Mouse (Mus musculus) neural tube, embryonic 10.5 days (tissue): ENCODE data around the gene Dio3.
A peak's percentile ranks its signal among the peaks of the same experiment; 100 is the strongest.

Source experiments
- DNase-seq: peaks from one replicate; pipeline ENCODE4 v3.0.0-alpha.2; 2017; ENCODE audit warnings: low spot score; ENCODE audit errors: extremely low spot score

Gene Dio3

DNA sequence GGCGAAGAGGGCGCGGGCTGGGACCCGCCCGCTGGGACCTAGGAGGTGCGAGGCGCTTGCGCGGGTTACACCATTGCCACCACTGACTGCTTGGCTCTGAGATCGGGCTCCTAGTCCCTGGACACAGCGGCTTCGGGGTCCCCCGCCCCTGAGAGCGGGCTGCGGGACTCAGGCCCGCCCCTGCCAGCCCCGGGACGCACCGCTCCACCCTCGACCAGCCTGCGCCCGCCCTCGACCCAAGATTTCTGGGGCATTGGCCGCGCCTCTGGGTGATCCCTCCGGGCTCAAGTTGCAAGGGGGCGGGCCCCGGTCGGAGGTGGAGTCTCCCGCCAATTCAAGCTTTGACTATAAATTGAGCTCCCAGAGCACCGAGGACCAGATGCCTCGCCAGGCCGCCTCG, at the start of gene Dio3:
TSS of gene Dio3 (plus strand) at position 216 of the 400 bp plus-strand sequence.
- peak; percentile 70 for DNase-seq

DNA sequence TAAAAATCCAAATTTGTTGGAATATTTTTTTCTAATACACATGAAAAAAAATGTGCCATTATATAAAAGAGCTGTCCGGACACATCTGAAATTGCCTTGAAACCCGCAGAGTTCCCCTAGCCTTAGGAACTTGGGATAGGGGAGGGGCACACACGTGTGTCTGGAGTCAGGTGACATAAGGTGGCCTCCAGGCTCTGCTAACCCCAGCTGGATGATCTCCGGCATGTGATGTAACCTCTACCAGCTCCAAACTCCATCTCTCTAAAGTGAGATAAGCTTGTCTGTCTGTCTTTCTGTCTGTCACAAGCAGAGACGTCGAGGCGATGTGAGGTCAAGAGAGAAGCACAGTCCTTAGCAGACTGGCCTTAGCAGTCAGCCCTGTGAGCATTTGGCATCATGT, 48.6 kb upstream of the Dio3 start:
- no peak for DNase-seq

DNA sequence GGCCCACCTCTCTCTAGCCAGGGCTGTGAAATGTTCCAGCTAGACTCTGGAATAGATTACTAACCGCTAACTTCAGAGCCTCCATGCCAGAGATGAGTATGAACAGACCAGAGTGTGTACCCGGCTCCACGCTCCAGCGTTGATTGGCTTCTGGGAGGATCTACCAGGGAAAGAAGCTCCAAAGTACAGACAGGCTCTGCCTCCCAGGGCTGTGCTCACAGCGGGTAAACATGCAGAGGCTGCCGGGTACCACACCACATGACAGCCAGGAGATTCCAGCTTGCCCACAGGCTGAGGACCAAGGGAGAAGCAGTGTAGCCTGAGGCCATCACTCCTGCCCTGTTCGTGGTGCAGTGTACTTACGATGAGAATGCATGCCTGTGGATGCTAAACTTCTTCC, 48.1 kb upstream of the Dio3 start:
- DNase-seq, result no peak

DNA sequence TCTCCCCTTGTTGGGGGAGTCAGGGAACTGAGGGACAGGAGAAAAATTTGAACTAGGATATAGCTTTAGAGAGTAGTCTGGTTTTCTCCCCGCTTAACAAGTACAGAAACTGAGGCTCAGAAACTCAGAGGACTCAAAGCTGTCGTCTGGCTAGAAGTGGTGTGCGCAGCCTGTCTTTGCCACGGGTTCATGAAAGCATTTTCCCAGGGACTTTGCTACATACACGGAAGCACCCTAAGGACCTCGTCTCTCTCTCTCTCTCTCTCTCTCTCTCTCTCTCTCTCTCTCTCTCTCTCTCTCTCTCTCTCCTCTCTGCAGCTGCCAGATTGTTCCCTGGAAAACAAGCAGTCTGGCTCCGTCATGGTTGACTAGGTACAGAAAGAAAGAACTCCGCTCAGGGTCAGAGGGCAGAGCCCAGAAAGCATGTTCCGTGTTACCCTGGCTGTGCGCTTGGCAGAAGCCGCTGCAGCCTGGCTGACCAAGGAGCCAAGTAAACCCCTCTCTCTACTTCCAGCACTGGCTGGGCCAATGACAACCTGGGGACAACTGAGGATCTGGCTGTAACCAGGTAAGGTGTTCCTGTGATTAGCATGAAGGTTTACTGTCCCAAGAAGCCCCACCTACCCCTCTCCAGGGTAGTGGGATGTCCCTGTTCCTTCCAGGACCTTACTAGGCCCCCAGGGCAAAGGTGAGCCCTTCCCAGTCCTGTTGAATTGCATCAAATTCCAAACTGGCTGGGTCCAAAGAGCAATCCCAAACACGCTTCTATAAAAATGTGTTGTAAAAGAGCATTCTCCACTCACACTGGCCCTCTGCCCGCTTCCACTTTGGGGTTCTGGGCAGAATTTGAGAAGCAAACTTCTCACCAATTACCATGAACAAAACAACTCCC, 46.9 kb upstream of the Dio3 start:
- DNase-seq, result no peak

DNA sequence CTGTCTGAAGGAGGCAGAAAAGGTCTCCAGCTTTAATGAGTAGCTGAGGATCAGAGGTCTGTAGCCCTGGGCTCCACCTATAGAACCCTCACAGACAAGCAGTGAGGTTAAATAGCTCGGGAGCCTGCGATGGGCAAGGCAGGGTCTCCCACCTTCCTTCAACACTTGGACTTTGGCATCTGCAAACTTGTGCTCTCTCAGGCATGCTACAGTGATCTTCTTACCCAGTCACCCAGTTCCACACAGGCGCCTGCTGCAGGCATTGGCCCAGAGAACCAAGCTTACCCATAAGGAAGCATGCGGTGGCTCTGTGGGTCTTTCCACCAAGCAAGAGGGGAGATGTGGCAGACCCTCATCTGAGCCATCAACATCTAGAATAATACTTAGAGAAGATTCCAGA, 43.0 kb upstream of the Dio3 start:
- no peak for DNase-seq

DNA sequence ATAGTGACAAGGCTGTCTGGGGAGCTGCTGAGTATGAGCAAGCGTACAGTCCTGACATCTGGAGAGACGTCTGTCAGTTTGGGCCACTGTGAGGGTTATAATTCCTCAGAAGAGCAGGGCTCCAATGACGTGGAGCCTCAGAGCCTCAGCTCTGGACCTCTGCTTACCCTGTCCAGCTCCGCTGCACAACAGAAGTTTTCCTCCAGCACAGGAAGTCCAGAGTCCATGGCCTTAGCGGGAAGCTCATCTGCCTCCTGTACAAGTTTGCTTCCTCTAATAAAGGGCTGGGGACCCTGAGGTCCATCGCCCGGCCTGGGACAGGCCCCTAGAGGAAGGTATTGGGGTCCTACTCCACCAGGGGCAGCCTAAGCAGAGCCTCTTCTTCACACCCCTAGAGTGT, 41.8 kb upstream of the Dio3 start:
- DNase-seq, result no peak

DNA sequence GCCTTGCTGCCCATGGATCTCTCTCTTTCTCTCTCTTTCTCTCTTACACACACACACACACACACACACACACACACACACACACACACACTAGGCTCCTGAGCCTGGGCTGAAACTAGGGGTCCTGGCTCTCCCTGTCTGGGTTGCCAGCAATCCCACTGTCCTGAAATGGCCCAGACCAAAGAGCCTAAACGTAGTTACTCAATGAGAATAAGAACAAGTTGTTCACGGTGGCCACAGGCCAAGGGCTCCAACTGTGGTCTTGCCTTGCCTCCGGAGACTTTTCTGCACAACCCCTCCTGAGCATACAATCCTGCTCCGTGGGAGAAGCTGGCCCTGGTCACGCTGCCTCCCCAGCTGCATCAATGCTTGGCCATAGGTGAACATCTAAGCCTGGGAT, 39.5 kb upstream of the Dio3 start:
- no peak for DNase-seq

DNA sequence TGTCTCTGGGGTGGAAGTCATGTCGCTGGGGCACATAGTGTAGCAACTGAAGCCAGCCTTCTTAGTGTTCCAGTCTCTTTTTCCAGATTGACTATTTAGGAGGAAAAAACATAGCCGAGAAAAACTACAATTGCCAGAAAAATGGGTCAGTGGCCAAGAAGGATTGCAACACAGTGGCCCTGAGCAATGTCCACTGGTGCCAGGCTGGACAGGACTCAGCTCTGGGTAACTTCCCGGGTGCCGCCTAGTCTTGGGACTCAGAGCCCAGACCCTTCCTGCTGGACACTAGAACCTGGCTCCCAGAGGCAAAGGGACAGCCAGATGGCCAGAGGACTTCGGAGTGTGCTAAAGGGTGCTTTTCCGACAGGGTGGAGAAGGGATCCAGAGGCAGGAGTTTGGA, 34.3 kb upstream of the Dio3 start:
- DNase-seq, result no peak

DNA sequence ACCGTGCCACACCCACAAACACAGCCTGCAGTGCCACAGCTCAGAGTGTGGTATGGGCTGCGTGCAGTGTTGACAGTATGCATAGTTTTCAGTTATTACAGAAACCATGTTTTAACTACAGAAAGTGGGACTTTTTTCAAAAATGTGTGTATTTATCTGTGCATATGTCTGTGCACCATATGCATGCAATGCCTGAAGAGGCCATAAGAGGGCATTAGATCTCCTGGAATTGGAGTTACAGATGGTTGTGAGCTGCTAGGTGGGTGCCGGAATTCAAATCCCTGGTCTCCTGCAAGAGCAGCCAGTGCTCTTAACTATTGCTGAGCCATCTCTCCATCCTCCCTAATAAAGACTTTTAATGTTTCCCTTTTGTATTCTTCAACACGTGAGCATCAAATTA, 33.4 kb upstream of the Dio3 start:
- DNase-seq, result no peak

DNA sequence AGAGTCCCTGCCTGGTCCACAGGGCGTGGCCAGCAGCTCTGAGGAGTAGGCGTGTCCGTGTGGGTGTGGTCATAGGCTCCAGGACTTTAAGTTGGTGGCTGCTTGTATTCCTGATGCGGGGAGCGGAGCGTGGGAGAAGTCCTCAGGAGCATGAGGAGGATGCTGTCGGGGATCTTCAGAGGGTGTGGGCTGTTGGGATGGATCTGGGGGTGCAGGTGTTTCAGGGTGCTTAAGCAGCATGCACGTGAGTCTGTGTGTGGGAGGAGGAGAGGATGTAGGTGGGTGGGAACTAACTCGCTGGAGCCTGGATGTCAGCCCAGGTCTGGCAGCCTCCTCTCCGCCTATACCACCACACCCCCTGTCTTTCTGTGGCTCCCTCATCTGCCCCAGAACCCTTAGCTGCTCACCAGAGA, 26.7 kb upstream of the Dio3 start:
- no peak for DNase-seq

DNA sequence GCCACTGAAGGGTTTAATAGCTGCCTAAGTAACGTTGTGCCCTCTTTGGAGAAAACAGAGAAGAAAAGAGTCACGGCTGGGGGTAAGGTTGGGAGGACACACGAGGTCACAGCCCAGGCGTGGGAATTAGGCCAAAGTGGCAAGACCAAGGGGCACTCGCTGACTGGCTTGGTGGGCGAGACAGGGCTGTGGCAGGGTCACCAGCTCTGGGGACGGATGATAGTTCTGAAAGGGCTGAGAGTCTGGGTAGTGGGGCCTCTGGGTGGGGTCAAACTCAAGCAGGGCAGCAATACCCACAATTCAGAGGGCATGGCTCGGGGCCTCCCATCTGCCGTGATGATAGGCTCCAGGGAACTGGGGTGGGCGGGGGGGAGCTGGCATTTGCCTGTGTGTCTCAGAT, 23.1 kb upstream of the Dio3 start:
- no peak for DNase-seq

DNA sequence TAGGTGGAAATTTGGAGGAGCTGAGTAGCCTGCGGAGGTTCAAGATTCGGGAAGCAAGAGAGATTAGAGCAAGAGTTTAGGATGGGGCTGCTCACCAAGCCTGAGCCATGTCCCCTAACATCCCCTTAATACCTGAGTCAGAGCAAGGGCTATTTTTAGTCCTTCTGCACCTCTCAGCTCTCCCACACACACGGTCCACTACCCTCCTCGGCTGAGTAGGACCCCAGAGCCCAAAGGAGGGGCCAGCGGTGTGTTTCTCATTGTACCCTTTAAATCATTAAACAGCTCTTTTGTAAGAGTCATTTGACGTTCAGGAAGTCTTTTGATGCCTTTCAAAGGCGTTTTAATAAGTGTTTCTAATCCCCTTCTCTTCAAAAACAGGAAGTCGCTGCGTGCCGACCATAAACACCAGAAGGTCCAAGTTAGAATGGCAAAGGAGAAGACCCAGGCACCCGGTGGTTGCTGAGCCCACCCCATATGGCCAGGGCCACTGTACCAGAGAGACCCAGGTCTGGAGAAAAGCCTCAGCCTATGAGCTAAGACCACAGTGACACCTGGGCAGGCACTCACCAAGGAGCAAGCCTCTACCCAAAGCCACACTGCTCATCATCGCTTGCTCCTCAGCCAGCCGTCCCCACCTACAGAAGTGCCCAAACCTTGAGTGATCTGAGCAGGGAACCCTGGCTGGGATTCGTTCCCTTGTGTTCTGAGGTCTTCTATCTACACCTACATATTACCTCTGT, 22.2 kb upstream of the Dio3 start:
- DNase-seq, result no peak

DNA sequence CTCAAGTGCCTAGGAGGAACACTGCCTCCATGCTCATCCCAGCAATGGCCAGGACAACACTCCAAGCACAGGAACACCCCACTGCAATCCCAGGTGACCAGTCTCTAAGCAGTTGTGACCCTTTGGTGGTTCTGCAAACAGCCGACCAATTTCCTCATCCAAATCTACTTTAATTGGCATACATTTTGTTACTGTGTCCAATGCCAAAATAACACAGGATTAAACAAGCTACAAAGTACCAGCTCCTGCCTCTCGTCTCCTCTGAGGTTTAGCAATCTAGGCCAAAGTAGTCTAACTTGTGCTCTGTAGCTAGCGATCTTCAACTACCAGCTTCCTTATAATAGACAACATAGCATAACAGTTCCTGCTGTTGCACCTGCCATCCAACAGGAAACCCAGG, 10.6 kb upstream of the Dio3 start:
- DNase-seq, result no peak

DNA sequence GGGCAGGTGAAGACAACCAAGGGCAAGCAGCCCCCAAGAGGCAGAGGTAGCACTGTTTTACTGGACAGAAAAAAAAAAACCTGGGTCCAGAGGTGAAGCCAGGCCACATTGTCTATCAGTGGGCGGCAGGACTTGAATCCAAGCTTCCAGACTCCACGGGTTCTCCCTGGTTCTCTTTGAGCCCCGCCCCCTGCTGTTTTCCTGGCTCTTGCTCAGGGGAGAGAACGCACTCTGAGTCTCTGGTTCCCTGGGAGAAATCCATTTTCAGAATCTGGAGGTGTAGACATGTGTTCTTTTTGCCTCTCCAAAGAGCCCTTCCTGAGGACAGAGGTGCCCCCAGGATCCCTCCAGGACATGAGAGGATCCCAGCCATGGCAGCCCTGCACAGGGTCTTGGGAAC, 9.2 kb upstream of the Dio3 start:
- no peak for DNase-seq

DNA sequence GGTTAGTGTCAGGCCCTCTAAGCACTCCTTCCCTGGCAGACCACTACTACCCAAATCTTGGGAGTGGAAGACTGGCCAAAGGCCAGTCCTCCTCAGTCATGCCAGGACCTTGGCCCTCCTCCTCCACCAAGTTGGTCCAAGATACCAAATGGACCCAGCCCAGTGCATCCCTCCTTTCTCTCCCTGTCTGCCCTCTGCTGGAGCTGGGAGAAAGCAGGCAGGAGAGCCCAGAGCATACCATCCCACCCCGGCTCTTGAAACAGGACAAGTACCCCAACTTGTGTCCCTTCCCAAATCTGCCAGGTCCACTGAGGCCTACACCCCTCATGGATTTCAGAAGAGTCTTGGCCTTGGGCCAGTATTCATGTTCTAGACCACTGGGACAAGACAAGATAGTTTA, 2.8 kb upstream of the Dio3 start:
- DNase-seq, result no peak

DNA sequence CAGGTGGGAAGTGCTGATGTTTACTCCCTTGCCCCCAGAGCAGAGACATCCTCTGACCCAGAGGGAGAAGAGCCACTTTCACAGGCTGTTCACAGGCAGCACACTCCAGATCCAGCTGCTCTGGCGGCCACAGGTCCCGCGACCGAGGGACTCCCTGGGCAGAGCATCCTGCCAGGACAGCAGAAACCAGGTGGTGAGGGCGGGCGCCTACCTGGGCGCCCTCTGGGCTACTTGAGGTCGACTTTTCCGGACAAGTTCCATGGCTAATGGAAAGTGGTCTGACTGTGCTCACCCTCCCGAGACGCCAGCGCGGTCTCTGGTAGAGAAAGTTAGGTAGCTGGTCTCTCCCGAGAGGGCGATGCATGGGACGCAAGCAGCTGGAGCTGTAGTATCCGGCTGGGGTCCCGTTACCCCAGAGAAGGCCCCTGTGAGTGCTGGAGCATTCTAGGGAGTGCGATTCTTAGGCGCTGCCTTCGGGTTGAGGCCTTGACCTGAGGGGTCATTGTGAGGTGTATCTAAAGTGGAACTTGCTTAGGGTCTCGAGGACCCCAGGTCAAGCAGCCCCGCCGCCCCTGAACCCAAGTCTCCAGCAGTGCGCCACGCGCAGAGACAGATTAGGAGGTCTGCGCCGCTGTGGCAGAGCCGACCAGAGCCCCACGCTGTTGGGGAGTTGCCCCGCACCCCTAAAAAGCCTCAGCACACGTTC, 1.5 kb upstream of the Dio3 start:
- peak; percentile 52 for DNase-seq

DNA sequence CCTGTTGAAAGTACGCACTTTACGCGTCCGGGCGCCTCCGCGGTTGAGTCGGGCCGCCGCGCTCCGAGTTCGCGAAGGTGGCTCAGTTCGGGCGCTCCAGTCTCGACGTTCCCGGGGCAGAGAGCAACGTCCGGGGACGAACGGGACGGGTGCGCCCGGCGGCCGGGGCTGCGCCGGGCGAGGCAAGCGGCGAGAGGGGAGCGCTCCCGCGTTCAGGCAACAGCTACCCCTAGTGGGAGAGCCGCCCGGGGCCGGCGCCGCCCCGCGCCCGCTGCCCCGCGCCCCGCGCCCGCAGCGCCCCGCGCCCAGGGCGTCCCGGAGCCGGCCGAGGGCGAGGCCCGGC, 932 bp upstream of the Dio3 start:
- DNase-seq, result peak; percentile 45

DNA sequence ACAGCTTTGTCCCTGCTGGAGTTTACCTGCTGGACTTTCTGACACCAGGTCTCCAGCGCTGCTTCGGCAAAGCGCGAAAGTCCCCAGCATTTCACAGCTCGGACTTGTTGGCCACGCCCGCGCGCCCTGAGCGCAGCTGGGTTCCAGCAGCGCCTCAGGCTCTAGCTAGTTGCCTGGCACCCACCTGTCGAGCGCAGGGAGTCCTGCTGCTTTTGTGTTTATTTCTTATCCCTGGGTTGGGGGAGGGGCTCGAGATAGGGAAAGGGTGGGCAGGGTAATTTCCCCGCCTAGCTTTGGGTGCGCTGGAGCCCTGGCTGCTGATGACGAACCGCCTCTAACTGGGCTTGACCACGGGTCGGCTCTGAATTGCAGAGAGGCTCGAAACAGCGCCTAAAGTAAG, 1.5 kb downstream of the Dio3 start:
- DNase-seq, result peak; percentile 24

DNA sequence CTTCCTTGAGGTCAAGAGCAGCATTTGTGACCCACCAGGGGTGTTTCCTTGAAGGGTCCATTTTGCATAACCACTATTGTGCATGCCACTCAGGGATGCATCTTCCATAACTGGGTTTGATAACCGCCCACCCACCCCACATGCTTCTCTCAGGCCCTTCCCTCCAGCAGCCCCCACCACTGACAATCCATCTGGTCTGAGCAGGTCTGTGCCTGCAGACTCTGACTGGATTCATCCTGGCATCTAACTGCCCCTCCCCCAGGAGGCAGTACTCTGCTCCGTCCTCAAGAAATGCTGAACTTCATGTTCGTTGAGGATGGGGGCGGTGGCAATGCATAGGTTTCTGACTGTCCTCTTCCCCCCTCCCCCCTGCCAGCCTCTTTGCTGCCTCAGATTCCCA, 4.9 kb downstream of the Dio3 start:
- no peak for DNase-seq

DNA sequence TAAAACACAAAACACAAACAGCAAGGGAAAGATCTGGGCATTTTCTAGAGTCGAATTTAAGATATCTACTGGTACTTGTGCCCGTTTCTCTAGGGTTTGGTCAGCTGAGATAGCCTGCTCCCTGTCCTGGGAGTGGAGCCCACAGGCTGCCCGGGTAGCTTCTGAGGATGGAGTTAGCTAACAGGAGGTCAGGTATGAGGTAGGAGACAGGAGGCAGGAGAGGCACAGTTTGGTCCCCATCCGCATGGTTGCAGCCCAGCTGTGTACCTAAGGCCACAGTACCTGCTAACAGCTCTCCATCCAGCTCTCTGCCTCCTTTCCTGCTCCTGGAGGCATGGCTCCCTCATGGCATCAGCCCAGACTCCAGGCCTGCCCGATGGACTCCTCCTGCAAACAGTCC, 13.9 kb downstream of the Dio3 start:
- DNase-seq, result no peak

DNA sequence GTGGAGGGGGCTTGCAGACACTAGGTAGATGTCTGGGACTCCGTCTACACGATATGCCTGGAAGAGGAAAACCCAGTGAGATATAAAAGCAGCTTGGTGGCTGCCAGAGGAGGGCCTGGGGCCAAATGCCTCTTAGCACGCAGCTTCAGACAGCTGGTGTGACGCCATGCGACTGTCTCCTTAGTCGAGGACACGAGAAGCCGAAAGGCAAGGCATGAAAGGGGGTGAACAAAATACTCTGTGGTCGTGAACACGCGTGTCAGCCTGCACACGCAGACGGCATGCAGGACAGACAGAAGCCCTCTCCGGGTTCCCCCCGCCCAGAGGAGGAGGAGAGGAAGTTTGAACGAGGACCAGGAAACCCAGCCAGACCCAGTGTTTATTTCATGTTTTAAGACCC, 16.0 kb downstream of the Dio3 start:
- DNase-seq, result no peak

DNA sequence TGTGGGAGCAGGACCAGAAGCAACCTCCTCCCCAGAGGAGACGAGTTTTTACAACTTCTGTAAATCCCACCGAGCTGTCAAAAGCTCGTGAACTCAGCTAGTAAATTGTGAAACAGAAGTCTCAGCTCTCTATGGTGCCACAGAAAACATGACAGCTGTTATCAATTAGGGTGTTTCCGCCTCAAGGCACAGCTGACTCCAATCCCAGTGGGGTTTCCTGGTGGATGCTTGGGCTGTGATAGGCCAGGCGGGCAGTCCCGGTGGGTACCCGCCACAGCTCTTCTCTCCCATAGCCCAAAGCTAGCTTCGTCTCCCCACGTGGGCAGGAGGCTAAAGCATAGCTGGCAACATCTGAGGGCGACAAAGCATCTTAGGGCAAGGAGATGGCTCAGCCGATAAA, 19.8 kb downstream of the Dio3 start:
- peak; percentile 36 for DNase-seq
